Mouse (Mus musculus) MEL (cell line): ENCODE measurements around the gene Tbc1d17. TPM values are rescaled to one million over a fixed set of nuclear protein-coding genes. Genes with fewer than 3 reads are reported as not detected.

Experiments used
- DNase-seq: peaks from one replicate; pipeline ENCODE4 v3.0.0; 2011; ENCODE audit warnings: low read depth, low spot score
- H3K27ac ChIP-seq: 2 replicates; pipeline ENCODE4 v1.5.1; 2012; ENCODE audit warnings: low read depth, mild to moderate bottlenecking, control low read depth, low read length, moderate library complexity; ENCODE audit not compliant: control insufficient read depth
- H3K27me3 ChIP-seq, 2 experiments: fragments of 150-350 bp in 1 of 2; sonication (generic) in 1 of 2; 2 replicates each; pipeline ENCODE4 v1.6.1; 2012; ENCODE audit warnings: low read length in 2 of 2, mild to moderate bottlenecking in 2 of 2, improper control_type of control experiment in 1 of 2, moderate library complexity in 1 of 2; ENCODE audit not compliant: insufficient read depth in 2 of 2, control insufficient read depth in 1 of 2
- H3K36me3 ChIP-seq, 2 experiments: 2 replicates each; pipeline ENCODE4 v1.6.1; 2012 to 2014; ENCODE audit warnings: low read length in 2 of 2, improper control_type of control experiment in 1 of 2, inconsistent platforms in 1 of 2, mild to moderate bottlenecking in 1 of 2; ENCODE audit not compliant: insufficient read depth in 2 of 2, control insufficient read depth in 1 of 2
- H3K4me1 ChIP-seq, 2 experiments: fragments of 150-350 bp in 1 of 2; sonication (generic) in 1 of 2; 2 replicates each; pipeline ENCODE4 v1.6.1; 2012; ENCODE audit warnings: low read length in 2 of 2, improper control_type of control experiment in 1 of 2, mild to moderate bottlenecking in 1 of 2; ENCODE audit not compliant: insufficient read depth in 2 of 2, control insufficient read depth in 1 of 2
- H3K4me3 ChIP-seq, 2 experiments: fragments of 150-350 bp in 1 of 2; sonication (generic) in 1 of 2; 2 replicates each; pipeline ENCODE4 v1.5.1; 2012; ENCODE audit warnings: low read depth in 2 of 2, low read length in 2 of 2, mild to moderate bottlenecking in 2 of 2, moderate library complexity in 2 of 2, control low read depth in 1 of 2, improper control_type of control experiment in 1 of 2; ENCODE audit not compliant: control insufficient read depth in 1 of 2, insufficient read depth in 1 of 2
- H3K79me2 ChIP-seq: 2 replicates; pipeline ENCODE4 v1.6.1; 2012; ENCODE audit warnings: mild to moderate bottlenecking, low read length, moderate library complexity; ENCODE audit not compliant: control insufficient read depth, poor library complexity, insufficient read depth
- H3K9ac ChIP-seq: 2 replicates; pipeline ENCODE4 v1.6.1; 2012; ENCODE audit warnings: low read depth, mild to moderate bottlenecking, control low read depth, low read length, moderate library complexity; ENCODE audit not compliant: control insufficient read depth, poor library complexity, severe bottlenecking
- H3K9me3 ChIP-seq: fragments of 150-350 bp; sonication (generic); replicated peaks from 2 replicates; pipeline ENCODE4 v1.6.1; 2012; ENCODE audit warnings: mild to moderate bottlenecking, low read length, improper control_type of control experiment, moderate library complexity; ENCODE audit not compliant: insufficient read depth
- BHLHE40 ChIP-seq: IDR thresholded peaks from 2 replicates; pipeline ENCODE4 v1.6.1; 2012; ENCODE audit warnings: low read depth, mild to moderate bottlenecking, inconsistent platforms, low read length, improper control_type of control experiment, borderline replicate concordance
- CHD1 ChIP-seq: IDR thresholded peaks from 2 replicates; pipeline ENCODE4 v1.6.1; 2012; ENCODE audit warnings: low read depth, mild to moderate bottlenecking, inconsistent platforms, low read length, improper control_type of control experiment
- CTCF ChIP-seq, 3 experiments: IDR thresholded peaks in 2 of 3; conservative IDR thresholded peaks in 1 of 3; 2 replicates each; pipeline ENCODE4 v1.5.1; 2011 to 2012; ENCODE audit warnings: low read length in 3 of 3, low read depth in 2 of 3, mild to moderate bottlenecking in 2 of 3, improper control_type of control experiment in 1 of 3, inconsistent platforms in 1 of 3, mixed read lengths in 1 of 3, moderate library complexity in 1 of 3; ENCODE audit not compliant: control insufficient read depth in 1 of 3, insufficient read depth in 1 of 3, poor library complexity in 1 of 3, severe bottlenecking in 1 of 3
- E2F4 ChIP-seq: IDR thresholded peaks from 2 replicates; pipeline ENCODE4 v1.6.1; 2011; ENCODE audit warnings: low read depth, low read length, improper control_type of control experiment, borderline replicate concordance
- EP300 ChIP-seq, 2 experiments: IDR thresholded peaks; 2 replicates each; pipeline ENCODE4 v1.6.1; 2011; ENCODE audit warnings: improper control_type of control experiment in 2 of 2, low read length in 2 of 2, low read depth in 1 of 2, mild to moderate bottlenecking in 1 of 2
- JUND ChIP-seq: IDR thresholded peaks from 2 replicates; pipeline ENCODE4 v1.6.1; 2011; ENCODE audit warnings: low read depth, mild to moderate bottlenecking, improper control_type of control experiment, low read length
- MEF2A ChIP-seq: IDR thresholded peaks from 2 replicates; pipeline ENCODE4 v1.6.1; 2014; ENCODE audit warnings: low read depth, mild to moderate bottlenecking, inconsistent platforms, low read length, improper control_type of control experiment; ENCODE audit not compliant: poor library complexity, insufficient replicate concordance, severe bottlenecking; ENCODE audit errors: extremely low read depth
- MXI1 ChIP-seq: IDR thresholded peaks from 2 replicates; pipeline ENCODE4 v1.6.1; 2011; ENCODE audit warnings: mild to moderate bottlenecking, low read depth, low read length, improper control_type of control experiment
- MYB ChIP-seq: IDR thresholded peaks from 2 replicates; pipeline ENCODE4 v1.6.1; 2011; ENCODE audit warnings: mild to moderate bottlenecking, low read depth, low read length, improper control_type of control experiment
- MYC ChIP-seq: IDR thresholded peaks from 2 replicates; pipeline ENCODE4 v1.6.1; 2011; ENCODE audit warnings: low read depth, mild to moderate bottlenecking, low read length, improper control_type of control experiment, moderate library complexity
- NELFE ChIP-seq: IDR thresholded peaks from 2 replicates; pipeline ENCODE4 v1.6.1; 2011; ENCODE audit warnings: low read depth, low read length, improper control_type of control experiment
- NRF1 ChIP-seq: IDR thresholded peaks from 2 replicates; pipeline ENCODE4 v1.6.1; 2014; ENCODE audit warnings: low read depth, mild to moderate bottlenecking, inconsistent platforms, low read length, improper control_type of control experiment, moderate library complexity; ENCODE audit not compliant: poor library complexity, insufficient read depth, severe bottlenecking
- POLR2AphosphoS2 ChIP-seq: IDR thresholded peaks from 2 replicates; pipeline ENCODE4 v1.6.1; 2011; ENCODE audit warnings: low read length, improper control_type of control experiment
- POLR2AphosphoS5 ChIP-seq: IDR thresholded peaks from 2 replicates; pipeline ENCODE4 v1.6.1; 2012; ENCODE audit warnings: low read depth, borderline replicate concordance, mild to moderate bottlenecking, inconsistent platforms, low read length, moderate library complexity, mixed read lengths
- RCOR1 ChIP-seq: IDR thresholded peaks from 2 replicates; pipeline ENCODE4 v1.6.1; 2012; ENCODE audit warnings: low read depth, mild to moderate bottlenecking, inconsistent platforms, low read length, improper control_type of control experiment
- SMC3 ChIP-seq: IDR thresholded peaks from 2 replicates; pipeline ENCODE4 v1.6.1; 2011; ENCODE audit warnings: low read depth, low read length, improper control_type of control experiment
- TAL1 ChIP-seq: IDR thresholded peaks from 2 replicates; pipeline ENCODE4 v1.6.1; 2012; ENCODE audit warnings: mild to moderate bottlenecking, inconsistent platforms, low read length, moderate library complexity, mixed read lengths
- TBP ChIP-seq: IDR thresholded peaks from 2 replicates; pipeline ENCODE4 v1.8.0; 2011; ENCODE audit warnings: low read depth, low read length, improper control_type of control experiment
- USF1 ChIP-seq: IDR thresholded peaks from 2 replicates; pipeline ENCODE4 v1.6.1; 2014; ENCODE audit warnings: low read depth, mild to moderate bottlenecking, inconsistent platforms, low read length, improper control_type of control experiment, moderate library complexity
- ZKSCAN1 ChIP-seq: IDR thresholded peaks from 2 replicates; pipeline ENCODE4 v1.6.1; 2012; ENCODE audit warnings: low read depth, mild to moderate bottlenecking, inconsistent platforms, low read length, improper control_type of control experiment, moderate library complexity
- ZMIZ1 ChIP-seq: IDR thresholded peaks from 2 replicates; pipeline ENCODE4 v1.6.1; 2012; ENCODE audit warnings: low read depth, mild to moderate bottlenecking, inconsistent platforms, low read length, improper control_type of control experiment, moderate library complexity
- ZNF384 ChIP-seq: IDR thresholded peaks from 2 replicates; pipeline ENCODE4 v1.6.1; 2012; ENCODE audit warnings: low read depth, mild to moderate bottlenecking, inconsistent platforms, low read length, improper control_type of control experiment
- polyA plus RNA-seq, 2 experiments: library from polyadenylated mRNA; stranded (reverse) in 1 of 2; unstranded in 1 of 2; fragments of >175 nt in 1 of 2; fragments of >200 nt in 1 of 2; gene quantifications; 2 replicates each; pipeline versions ENCODE4 v1.2.1 to v1.2.4; 2012; ENCODE audit warnings: low replicate concordance in 2 of 2, low read depth in 1 of 2; ENCODE audit not compliant: insufficient read length in 2 of 2, insufficient read depth in 1 of 2, missing spikeins in 1 of 2
- total RNA-seq: library from RNA; depleted of rRNA; stranded (reverse); fragments of 300-350 nt; gene quantifications from 2 replicates; pipeline ENCODE4 v1.2.3, GENCODE M21; 2012

The Tbc1d17 gene
- total and polyA plus RNA-seq, 3 experiments: 16.7 to 29.5 TPM; not detected in 1

DNA sequence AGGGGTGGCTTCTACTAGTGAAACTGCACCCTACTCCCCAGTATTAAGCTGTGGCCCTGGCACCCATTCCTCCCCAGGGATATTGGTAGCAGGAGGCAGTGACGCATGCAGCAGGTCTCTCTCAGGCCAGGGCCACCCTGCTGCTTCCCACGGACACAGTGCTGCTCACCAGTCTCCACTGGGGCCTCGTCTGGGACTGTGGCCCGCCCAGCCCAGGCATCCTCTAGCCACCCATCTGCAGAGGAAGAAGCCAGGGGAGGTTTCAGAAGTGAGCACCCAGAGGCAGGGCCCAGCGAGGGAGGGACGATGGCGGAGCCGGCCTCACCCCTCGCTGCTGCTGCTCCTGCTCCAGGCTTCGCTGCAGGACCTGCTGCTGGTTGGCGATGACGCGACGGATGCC, 14.3 kb upstream of the Tbc1d17 start:
- Histone ChIP-seq H3K79me2 (peaks cover 4% of the 10 kb centered on the region; the same call in 1 of the 2 replicates), H3K27me3 (no peaks in the 10 kb centered on the region), H3K9ac (no peak overlapping the region), H3K4me1 (peaks cover 0 to 2% of the 10 kb centered on the region in 2 experiments; a peak in 2 of 4 replicates), H3K4me3 (no peak overlapping the region), H3K27ac (no peak overlapping the region), H3K9me3 (no peaks in the 10 kb centered on the region), H3K36me3 (no peaks in the 10 kb centered on the region; a peak in 2 of 4 replicates)
- TF ChIP-seq EP300 (IDR thresholded peaks at IDR 0.05; ENCODE audit: low read depth in 1 of 2, low read length in 2 of 2) (no peak), JUND (no peak), TBP (no peak), BHLHE40 (no peak), MEF2A (no peak), USF1 (no peak), ZMIZ1 (no peak), ZNF384 (no peak), SMC3 (no peak), POLR2AphosphoS5 (no peak), MYB (no peak), E2F4 (no peak), NELFE (no peak), CHD1 (no peak), MYC (no peak), NRF1 (no peak), POLR2AphosphoS2 (no peak), CTCF (IDR thresholded peaks at IDR 0.05 in 2 of 3, conservative IDR thresholded peaks at IDR 0.05 in 1 of 3; ENCODE audit: control insufficient read depth in 1 of 3, insufficient read depth in 1 of 3, low read depth in 2 of 3, low read length in 3 of 3, poor library complexity in 1 of 3, severe bottlenecking in 1 of 3) (no peak)
- no peak for DNase-seq

- H3K79me2 ChIP-seq: peaks cover 4% of the 10 kb centered on the region
- no peaks in the 10 kb centered on the region for H3K27me3 ChIP-seq
- H3K36me3 ChIP-seq: no peaks in the 10 kb centered on the region; a peak in 2 of 4 replicates
- TF ChIP-seq CHD1 (no peak), MYC (no peak), MXI1 (no peak), SMC3 (no peak), TAL1 (no peak), TBP (no peak), RCOR1 (no peak), ZKSCAN1 (no peak)
- no peak overlapping the region for H3K4me3 ChIP-seq
- H3K9ac ChIP-seq: no peak overlapping the region
- DNase-seq: no peak
- no peak overlapping the region for H3K27ac ChIP-seq
- H3K9me3 ChIP-seq: no peaks in the 10 kb centered on the region
- H3K4me1 ChIP-seq: peaks cover 0 to 5% of the 10 kb centered on the region in 2 experiments; a peak in 2 of 4 replicates
Observed at GRCm38 (mm10) chr7:44862434-44862833, 13.6 kb upstream of the Tbc1d17 start.
